Mouse (Mus musculus) urinary bladder, postnatal 10 days (tissue): Measurements from ENCODE around the gene Zfp710.
A peak's percentile ranks its signal among the peaks of the same experiment; 100 is the strongest.
"Not testable (repeated sequence)": the region's sequence is repeated elsewhere in the genome, so short reads cannot be mapped to it uniquely, and the experiment has no call there.

Experiments used
- DNase-seq: peaks from one replicate; pipeline ENCODE4 v3.0.0; 2022; ENCODE audit warnings: low spot score

The Zfp710 gene

DNA sequence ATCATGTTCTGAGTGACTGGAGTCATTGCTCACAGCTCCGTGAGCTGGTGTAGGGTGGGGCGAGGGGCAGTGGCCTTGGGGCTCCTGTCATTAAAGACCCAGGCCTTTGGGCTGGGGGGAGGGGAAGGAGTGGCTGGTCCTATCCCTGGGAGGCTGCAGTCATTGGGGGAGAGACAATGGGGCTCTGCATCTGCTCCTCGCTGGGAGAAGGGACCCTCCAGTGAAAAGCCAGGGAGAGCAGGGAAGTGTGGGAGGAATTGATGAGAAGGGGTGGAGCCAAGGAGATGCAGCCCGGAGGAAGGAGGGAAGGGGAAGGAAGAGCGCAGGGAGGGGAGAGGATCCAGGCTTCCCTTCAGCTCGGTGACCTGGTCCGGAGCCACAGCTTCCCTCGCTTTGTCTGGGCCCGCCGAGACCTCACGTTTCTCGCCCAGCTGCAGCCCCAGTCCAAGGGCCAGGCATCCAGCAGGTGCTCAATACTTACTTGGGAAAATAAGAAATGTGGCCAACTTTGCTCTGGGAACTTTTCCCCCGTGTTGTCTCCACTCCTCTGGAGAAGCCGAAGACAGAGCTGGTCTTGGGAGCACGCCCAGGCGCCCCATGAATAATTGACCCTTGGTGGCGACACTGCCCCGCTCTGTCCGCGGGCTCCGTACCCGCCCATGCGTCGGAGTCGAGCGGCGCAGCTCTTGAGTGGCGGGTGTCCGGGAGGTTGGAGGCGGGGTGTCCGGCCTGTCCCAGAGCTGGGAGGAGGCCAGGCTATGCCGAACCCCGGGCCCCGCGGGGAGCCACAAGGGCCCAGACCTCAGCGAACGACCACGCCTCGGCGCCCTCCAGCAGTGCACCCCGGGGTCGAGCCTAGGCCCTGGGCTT lies at the start of gene Zfp710:
Gene Zfp710, plus strand, starts transcription at position 294 of the 870 bp plus-strand sequence.
- peak; percentile 31 for DNase-seq

GRCm38 (mm10) chr7:79975316-79975715 lies 49.3 kb upstream of the Zfp710 start:
- DNase-seq: no peak

DNA sequence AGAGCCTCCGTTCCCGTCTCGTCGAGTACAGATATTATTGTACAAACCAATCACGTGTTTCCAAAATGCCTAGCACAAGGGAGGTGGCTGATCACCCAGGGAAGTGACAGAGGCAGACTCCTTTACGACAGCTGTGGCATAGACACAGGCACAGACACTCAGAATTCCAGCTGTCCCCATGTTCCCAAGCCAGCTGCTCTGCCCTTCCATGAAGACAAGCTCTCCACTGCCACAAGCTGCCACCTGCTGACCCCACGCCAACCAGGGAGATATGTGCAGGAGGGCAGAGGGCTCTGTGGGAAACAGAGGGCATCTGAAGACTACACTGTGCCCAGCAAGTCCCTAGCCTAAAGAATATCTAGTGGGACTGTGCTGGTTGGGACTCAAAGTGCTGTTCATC lies 37.9 kb upstream of the Zfp710 start:
- DNase-seq: no peak

- DNase-seq: no peak
These were observed 36.9 kb upstream of the Zfp710 start for GRCm38 (mm10) chr7:79987745-79988144.

DNA sequence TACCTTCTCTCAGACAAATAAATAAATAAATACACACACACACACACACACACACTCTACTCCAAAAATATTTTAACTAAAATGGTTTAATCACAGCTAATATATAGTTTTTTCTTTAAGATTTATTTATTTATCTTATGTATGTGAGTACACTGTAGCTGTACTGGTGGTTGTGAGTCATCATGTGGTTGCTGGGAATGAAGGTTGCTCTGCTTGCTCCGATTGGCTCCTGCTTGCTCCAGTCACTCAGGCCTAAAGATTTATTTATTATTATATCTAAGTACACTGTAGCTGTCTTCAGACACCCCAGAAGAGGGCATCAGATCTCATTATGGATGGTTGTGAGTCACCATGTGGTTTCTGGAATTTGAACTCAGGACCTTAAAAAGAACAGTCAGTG lies 36.1 kb upstream of the Zfp710 start:
- DNase-seq: not testable (repeated sequence)

DNA sequence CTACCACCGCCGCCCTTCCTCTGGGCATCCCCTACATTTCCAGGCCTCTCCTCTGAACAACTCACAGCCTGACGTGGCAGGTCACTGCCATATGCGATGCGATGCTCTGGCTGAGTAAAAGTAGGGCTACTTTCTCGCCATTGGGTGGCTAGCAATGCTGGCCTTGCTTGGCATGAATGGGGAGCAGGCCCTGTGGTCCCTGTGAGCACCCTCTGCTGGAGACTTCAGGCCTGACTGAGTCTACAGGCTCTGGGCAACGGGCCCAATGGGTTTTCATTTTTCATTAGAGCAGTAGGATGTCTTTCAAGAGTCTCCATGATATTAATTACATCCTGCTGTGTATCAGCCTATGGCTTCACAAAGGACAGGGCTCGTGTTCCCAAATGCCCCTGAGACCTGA lies 30.1 kb upstream of the Zfp710 start:
- no peak for DNase-seq

DNA sequence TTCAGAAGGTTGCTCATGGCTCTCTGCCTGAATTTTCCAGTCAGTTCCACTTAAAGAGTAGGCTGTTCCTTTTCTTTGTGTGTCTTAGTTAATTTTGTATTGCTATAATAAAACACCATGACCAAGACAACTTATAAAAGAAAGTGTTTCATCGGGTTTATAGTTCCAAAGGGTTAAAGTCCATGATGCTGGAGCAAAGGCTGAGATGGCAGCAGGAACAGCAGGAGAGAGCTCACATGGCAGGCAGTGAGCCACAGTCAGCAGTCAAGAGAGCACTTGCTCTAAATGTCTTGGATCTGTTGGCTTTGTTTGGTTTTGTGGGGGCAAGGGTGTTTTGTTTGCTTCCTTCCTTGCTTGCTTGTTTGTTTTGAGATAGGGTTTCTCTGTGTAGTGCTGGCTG lies 26.9 kb upstream of the Zfp710 start:
- DNase-seq: no peak

DNA sequence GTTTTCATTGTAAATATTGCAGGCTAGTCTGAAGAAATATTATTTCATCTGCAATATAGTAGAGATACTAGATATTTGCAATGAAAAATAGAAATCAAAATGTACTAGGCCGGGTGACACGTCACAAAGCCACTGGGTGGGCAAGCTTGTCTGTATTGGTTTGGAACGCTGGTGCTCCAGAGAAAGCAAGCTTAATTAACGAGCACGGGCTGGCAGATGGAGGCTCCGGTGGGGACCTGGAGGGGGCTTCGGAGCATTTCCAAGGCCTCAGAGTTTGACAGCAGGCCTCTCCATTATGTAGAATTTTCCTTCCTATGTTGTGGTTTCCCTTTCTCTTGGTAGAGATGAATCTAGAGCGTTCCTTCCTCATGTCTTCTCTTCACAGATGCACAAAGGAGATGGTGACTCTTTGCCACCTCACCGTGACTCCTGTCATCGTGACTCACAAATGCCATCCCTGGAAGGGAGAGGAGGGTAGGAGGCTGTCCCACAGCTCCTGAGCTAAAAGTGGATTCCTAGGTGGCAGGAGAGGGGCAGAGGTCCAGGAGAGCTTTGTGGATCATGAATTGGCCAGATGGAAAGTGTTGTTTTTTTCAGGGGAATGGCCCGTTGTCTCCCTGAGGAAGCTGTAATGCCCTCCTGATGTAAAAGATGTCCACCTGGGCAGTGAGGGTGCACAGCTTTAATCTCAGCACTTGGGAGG lies 22.1 kb upstream of the Zfp710 start:
- DNase-seq: no peak

GRCm38 (mm10) chr7:80004776-80005554 lies 19.6 kb upstream of the Zfp710 start:
- no peak for DNase-seq

- no peak for DNase-seq
These were observed 13.9 kb upstream of the Zfp710 start for GRCm38 (mm10) chr7:80010680-80011079.

DNA sequence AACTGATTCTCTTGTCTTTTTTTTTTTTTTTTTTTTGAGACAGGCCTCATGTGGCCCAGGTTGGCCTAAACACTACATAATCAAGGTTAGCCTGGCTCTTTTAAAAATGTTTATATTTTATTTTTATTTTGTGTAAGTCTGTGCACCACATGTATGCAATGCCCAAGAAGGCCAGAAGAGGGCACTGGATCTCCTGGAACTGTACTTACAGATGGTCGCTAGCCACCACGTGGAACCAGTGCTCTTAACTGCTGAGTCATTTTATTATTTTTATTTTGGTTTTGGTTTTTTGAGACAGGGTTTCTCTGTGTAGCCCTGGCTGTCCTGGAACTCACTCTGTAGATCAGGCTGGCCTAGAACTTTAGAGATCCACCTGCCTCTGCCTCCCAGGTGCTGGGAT lies 13.1 kb upstream of the Zfp710 start:
- DNase-seq: no peak

- no peak for DNase-seq
These were observed 10.6 kb upstream of the Zfp710 start for GRCm38 (mm10) chr7:80013884-80014550.

- no peak for DNase-seq
These were observed 9.5 kb upstream of the Zfp710 start for GRCm38 (mm10) chr7:80014826-80015755.

- no peak for DNase-seq
These were observed 5.8 kb upstream of the Zfp710 start for GRCm38 (mm10) chr7:80018506-80019452.

DNA sequence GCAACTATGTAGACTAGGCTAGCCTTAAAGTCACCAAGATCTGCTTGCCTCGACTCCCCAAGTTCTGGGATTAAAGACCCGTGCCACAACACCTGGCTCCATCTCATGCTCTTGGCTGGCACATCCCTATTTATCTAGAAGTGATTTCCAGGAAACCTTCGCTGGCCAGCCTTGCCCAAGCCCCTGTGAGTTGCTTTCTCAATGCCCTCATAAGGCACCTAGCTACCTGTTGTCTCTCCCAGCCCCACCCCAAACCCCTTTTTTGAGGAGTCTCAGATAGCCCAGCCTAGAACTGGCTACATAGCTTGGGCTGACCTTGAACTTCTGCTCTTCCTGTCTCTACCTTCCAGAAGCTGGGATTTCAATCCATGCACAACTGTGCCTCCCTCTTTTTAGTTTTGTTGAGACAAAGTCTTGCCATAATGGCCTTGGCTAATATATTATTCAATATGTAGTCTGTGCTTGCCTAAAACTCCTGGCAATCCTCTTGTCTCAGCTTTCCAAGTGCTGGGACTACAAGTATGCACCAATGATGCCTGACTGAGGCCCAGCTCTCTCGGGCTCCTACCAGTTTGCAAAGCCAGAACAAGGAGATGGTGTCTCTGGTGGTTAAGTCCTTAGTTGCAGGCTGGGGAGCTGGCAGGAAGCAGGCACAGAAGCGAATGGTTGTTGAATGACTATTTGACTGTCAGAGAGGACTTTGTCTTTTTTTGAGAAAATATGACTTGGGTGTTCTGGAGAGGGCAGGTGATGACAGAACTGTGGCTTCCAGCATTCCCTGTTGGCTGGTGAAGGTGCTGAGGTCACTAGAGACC lies 786 bp upstream of the Zfp710 start:
- no peak for DNase-seq

DNA sequence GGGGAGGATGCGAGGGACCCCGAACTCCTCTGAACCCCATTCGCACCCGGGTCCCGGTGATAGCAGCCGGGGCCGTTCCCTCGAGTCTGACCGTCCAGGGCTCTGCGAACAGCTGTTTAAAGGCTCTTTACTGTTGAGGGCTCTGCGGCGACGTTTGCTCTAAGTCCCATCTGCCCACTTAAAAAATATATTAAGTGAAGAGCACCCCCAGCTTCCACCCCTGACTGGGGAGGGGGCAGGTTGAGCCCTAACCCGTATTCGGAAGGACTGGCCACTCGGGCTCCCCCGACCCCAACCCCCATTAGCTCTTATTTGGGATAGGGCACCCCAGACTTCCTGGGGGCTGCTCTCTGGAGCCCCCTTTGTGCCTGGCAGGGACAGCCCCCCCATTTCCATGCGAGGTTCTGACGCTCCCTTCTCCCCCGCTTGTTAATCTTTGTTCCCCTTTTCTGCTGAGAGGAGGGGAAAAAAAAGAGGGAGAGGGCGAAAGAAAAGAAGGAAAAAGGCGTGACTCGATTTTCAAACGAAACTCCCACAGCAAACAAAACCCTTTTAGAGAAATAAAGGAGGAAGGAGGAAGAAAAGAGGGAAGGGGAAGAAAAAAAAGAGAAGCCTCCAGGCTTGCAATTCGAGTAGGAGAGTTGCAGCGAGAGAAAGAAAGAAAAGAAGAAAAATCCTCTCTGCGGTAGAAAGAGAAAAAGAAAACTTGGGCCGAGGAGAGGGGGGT lies 940 bp downstream of the Zfp710 start:
- no peak for DNase-seq

DNA sequence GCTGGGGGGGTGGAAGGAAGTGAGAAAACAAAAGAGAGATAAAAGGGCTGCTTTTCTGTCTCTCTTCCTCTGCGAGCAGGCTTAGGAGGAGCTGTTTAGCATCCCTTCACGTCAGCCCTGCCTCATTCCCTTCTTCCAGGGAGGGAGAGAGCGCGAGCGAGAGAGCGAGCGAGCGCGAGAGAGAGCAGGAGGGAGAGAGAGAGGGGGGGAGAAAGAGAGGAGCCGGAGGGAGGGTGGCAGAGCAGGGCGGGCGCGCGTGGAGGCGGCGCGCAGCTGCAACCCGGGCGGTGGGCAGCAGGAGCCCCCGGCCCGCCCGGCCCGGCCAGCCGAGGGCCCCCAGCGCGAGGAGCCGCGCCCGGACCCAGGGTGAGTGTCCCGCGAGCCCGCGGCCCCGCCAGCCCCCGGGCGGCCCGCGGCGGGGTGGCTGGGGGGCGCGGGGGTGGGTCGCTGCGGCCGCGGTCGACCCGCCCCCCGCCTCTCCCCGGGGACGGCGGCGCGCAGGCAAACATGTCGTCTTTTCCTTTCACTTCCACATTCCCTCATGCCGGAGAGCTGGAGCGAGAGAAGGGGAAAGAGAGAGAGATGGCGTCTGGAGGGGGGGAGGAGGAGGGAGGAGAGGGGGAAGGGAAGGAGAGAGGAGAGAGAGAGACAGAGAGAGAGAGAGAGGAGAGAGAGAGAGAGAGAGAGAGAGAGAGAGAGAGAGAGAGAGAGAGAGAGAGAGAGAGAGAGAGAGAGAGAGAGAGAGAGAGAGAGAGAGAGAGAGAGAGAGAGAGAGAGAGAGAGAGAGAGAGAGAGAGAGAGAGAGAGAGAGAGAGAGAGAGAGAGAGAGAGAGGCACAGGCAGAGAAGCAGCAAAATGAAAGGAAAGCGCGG lies 1.7 kb downstream of the Zfp710 start:
- no peak for DNase-seq
